Mouse (Mus musculus): ENCODE data around the gene Gng4. TPM values are rescaled to one million over a fixed set of nuclear protein-coding genes. Genes with fewer than 3 reads are reported as not detected.
"Not testable (repeated sequence)": the region's sequence is repeated elsewhere in the genome, so short reads cannot be mapped to it uniquely, and the experiment has no call there.

Gng4 gene
- polyA plus RNA-seq, 1 experiment from 2014 or later: 2.7 TPM

DNA sequence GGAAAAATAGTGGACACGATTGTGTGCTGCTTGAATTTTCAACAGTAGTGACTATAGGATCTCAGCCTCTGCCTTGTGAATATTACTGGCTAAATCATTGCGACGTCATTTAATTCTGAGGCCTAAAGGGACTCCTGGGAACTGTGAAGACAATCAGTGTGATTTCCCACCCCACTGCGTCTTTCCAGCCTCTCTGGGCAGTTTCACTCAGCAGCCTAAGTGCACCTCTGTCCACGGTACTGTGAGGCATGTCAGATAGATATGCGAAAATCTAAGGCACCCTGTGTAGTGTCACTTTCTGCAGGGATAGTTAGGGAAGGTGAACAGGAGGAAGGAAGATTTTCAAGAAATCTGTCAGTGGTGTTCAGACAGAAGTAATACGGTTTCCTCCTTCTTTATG is 563 bp upstream of the Gng4 start:
- no peak overlapping the region for H3K4me2 ChIP-seq (ENCODE audit: low read depth, low read length)

DNA sequence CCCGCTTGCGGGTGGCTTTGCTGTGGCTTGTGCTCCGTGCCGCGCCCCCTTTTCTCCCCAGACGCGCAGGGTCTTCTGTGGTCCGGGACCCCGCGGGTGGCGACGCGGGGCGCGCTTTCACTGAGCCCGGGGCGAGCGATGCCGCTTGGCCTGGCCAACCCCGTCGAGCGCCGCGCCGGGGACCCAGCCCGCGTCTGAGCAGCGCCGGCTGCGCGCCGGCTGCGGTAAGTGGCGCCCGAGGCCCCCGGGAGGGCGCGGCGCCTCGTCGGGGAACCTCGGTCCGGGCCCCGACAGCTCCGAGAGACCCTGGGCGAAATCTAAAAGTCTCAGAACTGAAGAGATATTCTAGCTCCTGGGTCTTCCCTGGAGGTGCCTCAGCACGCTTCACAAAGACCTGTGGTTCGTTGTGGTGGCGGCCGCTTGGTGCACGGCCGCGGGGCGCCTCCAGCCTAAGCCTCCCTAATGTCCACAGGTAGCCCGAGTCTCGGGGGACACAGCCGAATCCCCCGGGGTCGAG is 619 bp downstream of the Gng4 start:
- H3K9me3 ChIP-seq (replicated peaks; ENCODE audit: control insufficient read depth, low read length): no peaks in the 10 kb centered on the region
- peaks cover 10% of the 10 kb centered on the region for H3K4me1 ChIP-seq (ENCODE audit: control insufficient read depth, insufficient read depth, low read length)
- ATAC-seq (ENCODE audit: insufficient read depth, low FRiP score): peak; percentile 56; the same call in 1 of the 2 replicates
- H3K27ac ChIP-seq (ENCODE audit: low read length): no peak overlapping the region
- no peaks in the 10 kb centered on the region for H3K36me3 ChIP-seq (ENCODE audit: control insufficient read depth, insufficient read depth, low read length)
- peak overlapping the region; percentile 99 for H3K4me2 ChIP-seq (ENCODE audit: low read depth, low read length)
- WGBS: 1% methylated on average over 58 of the region's 59 CpGs
- peak overlapping the region; percentile 60 for H3K9ac ChIP-seq (ENCODE audit: low read length)
- peak overlapping the region; percentile 62 for H3K4me3 ChIP-seq (replicated peaks; ENCODE audit: low read length)
- H3K27me3 ChIP-seq (ENCODE audit: control insufficient read depth, insufficient read depth, low read length): peaks cover 28% of the 10 kb centered on the region

More for the DNA sequence above, 563 bp upstream of the Gng4 start:
- no peaks in the 10 kb centered on the region for H3K36me3 ChIP-seq (ENCODE audit: control insufficient read depth, insufficient read depth, low read length)
- H3K9me3 ChIP-seq (replicated peaks; ENCODE audit: control insufficient read depth, low read length): no peaks in the 10 kb centered on the region
- ATAC-seq (ENCODE audit: insufficient read depth, low FRiP score): no peak
- H3K27me3 ChIP-seq (ENCODE audit: control insufficient read depth, insufficient read depth, low read length): peaks cover 28% of the 10 kb centered on the region
- no peak overlapping the region for H3K4me3 ChIP-seq (replicated peaks; ENCODE audit: low read length)
- H3K9ac ChIP-seq (ENCODE audit: low read length): no peak overlapping the region
- peaks cover 10% of the 10 kb centered on the region for H3K4me1 ChIP-seq (ENCODE audit: control insufficient read depth, insufficient read depth, low read length)
- no peak overlapping the region for H3K27ac ChIP-seq (ENCODE audit: low read length)
- WGBS: 44% methylated on average over 7 of the region's 7 CpGs

DNA sequence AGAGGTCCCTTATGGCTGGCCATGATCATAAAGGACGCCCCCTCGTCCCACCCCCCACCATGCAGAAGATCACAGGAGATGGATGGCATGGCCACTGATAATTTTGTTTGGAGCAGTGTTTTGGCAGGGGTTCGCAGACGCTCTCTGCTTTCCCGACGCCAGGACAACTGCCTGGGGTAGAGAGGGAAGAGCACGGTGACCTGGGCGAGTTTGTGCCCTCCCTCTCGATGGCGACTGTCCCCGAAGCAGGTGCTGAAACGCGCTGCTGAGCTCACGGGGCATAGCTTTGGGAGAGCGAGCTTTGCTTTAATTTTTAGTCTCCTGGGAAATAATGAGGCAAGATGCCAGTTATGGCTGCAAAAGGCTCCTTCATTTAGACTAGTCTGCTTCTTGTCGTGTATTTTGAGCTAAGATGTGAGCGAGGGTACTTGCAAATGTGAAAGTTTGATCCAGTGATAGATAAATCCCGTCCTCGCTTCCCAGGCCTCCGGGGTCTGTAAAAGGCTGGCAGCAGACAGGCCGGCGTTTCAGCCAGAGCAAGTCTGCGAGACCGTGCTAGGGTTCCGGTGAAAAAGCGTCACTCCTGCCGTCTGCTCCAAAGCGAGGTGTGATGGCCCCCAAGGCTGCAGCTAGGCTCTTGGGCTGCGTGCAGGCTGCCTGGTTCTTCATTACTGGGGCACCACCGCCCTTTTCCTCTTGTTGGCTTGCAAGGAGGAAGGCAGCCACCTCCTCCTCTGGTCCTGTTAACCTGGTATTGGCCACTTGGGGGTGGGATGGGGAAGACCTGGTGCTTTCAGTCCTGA is 1.3 kb downstream of the Gng4 start:
- Histone ChIP-seq H3K4me2 (ENCODE audit: low read depth, low read length) (peak overlapping the region; percentile 99), H3K9me3 (replicated peaks; ENCODE audit: control insufficient read depth, low read length) (no peaks in the 10 kb centered on the region), H3K27me3 (ENCODE audit: control insufficient read depth, insufficient read depth, low read length) (peaks cover 28% of the 10 kb centered on the region), H3K36me3 (ENCODE audit: control insufficient read depth, insufficient read depth, low read length) (no peaks in the 10 kb centered on the region), H3K4me1 (ENCODE audit: control insufficient read depth, insufficient read depth, low read length) (peaks cover 10% of the 10 kb centered on the region), H3K9ac (ENCODE audit: low read length) (peak overlapping the region; percentile 60; the same call in 1 of the 2 replicates), H3K4me3 (replicated peaks; ENCODE audit: low read length) (peak overlapping the region; percentile 62), H3K27ac (ENCODE audit: low read length) (no peak overlapping the region)
- ATAC-seq (ENCODE audit: insufficient read depth, low FRiP score): no peak
- WGBS: 3% methylated on average over 30 of the region's 30 CpGs

DNA sequence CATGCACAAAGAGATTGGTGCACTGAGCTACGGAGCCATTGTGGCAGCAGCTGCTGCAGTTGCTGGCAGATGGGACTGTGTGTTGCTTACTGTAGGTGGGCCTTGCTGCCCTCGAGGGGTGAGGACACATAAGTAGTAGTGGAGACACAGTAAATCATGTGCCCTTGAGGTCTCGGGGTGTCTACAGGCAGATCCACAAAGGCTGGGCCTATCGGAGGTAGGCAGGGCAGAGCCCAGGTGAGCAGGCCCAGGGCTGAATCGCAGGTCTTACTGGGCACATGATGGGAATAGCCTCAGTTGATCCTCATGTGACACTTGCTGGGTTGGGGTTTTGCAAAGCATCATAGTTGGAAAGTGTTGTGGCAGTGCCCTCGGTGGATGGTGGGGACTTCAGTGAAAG is 3.1 kb downstream of the Gng4 start:
- peaks cover 10% of the 10 kb centered on the region for H3K4me1 ChIP-seq (ENCODE audit: control insufficient read depth, insufficient read depth, low read length)
- H3K27ac ChIP-seq (ENCODE audit: low read length): no peak overlapping the region
- no peaks in the 10 kb centered on the region for H3K9me3 ChIP-seq (replicated peaks; ENCODE audit: control insufficient read depth, low read length)
- no peak for ATAC-seq (ENCODE audit: insufficient read depth, low FRiP score)
- H3K4me3 ChIP-seq (replicated peaks; ENCODE audit: low read length): no peak overlapping the region
- H3K4me2 ChIP-seq (ENCODE audit: low read depth, low read length): no peak overlapping the region
- H3K9ac ChIP-seq (ENCODE audit: low read length): no peak overlapping the region
- H3K36me3 ChIP-seq (ENCODE audit: control insufficient read depth, insufficient read depth, low read length): no peaks in the 10 kb centered on the region
- H3K27me3 ChIP-seq (ENCODE audit: control insufficient read depth, insufficient read depth, low read length): peaks cover 28% of the 10 kb centered on the region
- WGBS: 88% methylated on average over 6 of the region's 6 CpGs

DNA sequence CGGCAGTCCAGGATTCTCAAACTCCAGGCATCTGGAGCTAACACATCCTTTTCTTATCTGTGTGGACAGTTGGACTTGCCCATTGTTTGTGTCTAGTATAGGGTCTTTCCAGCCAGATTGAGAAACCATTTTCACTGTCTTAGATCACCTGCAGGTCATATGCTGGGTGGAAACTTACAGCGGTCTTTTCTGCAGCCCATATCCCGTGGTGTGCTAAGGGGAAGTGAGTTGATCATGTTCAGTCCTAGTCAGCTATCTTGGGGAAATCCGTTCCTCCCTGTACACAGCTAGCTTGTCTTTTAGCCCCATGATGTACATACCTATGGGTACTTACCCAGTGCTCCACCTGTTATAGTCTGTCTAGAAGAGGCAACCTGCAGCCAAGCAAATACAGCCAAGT is 4.2 kb downstream of the Gng4 start:
- H3K9me3 ChIP-seq (replicated peaks; ENCODE audit: control insufficient read depth, low read length): no peaks in the 10 kb centered on the region
- H3K36me3 ChIP-seq (ENCODE audit: control insufficient read depth, insufficient read depth, low read length): no peaks in the 10 kb centered on the region
- peaks cover 10% of the 10 kb centered on the region for H3K4me1 ChIP-seq (ENCODE audit: control insufficient read depth, insufficient read depth, low read length)
- peaks cover 23% of the 10 kb centered on the region for H3K27me3 ChIP-seq (ENCODE audit: control insufficient read depth, insufficient read depth, low read length)
- no peak overlapping the region for H3K27ac ChIP-seq (ENCODE audit: low read length)
- no peak overlapping the region for H3K4me3 ChIP-seq (replicated peaks; ENCODE audit: low read length)
- no peak overlapping the region for H3K4me2 ChIP-seq (ENCODE audit: low read depth, low read length)
- 86% methylated on average over 4 of the region's 4 CpGs for WGBS
- H3K9ac ChIP-seq (ENCODE audit: low read length): no peak overlapping the region
- ATAC-seq (ENCODE audit: insufficient read depth, low FRiP score): no peak

DNA sequence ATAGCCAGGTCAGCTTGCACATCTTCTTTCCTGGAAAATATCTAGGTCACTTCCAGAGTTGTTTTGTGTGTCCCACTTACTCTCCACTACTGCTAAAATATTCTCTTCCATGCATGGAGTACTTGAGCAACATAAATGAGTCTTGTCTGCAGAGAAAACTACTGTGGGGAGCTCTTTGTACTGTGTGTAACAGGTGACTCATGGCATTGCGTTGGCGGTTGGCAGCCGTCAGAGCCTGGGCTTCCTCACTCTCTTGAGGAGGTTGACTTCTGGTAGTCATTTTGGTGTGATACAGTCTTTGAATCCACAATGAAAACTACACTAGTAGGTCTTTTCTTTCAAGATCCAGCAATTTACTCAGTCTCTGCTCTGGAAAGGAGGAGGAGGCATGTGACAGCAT is 8.1 kb downstream of the Gng4 start:
- no peak for ATAC-seq (ENCODE audit: insufficient read depth, low FRiP score)
- Histone ChIP-seq H3K4me1 (ENCODE audit: control insufficient read depth, insufficient read depth, low read length) (no peaks in the 10 kb centered on the region), H3K36me3 (ENCODE audit: control insufficient read depth, insufficient read depth, low read length) (no peaks in the 10 kb centered on the region), H3K9me3 (replicated peaks; ENCODE audit: control insufficient read depth, low read length) (no peaks in the 10 kb centered on the region), H3K27me3 (ENCODE audit: control insufficient read depth, insufficient read depth, low read length) (no peaks in the 10 kb centered on the region), H3K27ac (ENCODE audit: low read length) (no peak overlapping the region), H3K4me2 (ENCODE audit: low read depth, low read length) (no peak overlapping the region), H3K9ac (ENCODE audit: low read length) (no peak overlapping the region), H3K4me3 (replicated peaks; ENCODE audit: low read length) (no peak overlapping the region)
- WGBS: 82% methylated on average over 3 of the region's 3 CpGs

DNA sequence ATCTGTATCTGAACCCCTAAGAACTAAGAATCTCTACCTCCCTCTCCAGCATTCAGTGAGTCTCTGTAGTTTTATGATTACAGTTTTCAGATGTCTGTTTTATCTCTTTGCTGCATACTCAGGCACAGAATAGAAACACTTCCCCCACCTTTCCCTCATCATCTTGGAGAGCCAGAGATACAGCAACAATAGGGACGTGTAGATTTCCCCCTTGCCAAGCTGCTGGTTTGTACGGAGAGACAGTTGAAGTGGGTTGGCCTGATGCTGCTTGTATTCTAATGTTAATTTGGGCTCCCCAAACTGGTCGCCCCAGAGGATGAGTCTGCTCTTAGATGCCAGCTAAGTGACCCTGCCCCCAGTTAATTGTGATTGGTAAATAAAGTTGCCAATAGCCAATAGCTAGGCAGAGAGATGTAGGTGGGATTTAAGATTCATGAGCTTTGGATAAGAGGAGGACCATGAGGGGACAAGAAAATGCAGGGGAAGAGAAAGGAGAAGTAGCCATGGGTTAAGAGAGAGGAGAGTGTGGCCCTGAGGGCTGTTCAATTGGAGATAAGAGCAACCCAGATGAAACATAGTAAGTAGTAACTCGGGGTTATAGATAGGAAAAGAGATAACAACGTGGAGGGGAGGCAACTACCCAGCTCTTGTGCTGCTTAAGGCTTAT is 11.4 kb downstream of the Gng4 start:
- no peaks in the 10 kb centered on the region for H3K4me1 ChIP-seq (ENCODE audit: control insufficient read depth, insufficient read depth, low read length)
- no peak overlapping the region for H3K9ac ChIP-seq (ENCODE audit: low read length)
- H3K9me3 ChIP-seq (replicated peaks; ENCODE audit: control insufficient read depth, low read length): no peaks in the 10 kb centered on the region
- H3K27ac ChIP-seq (ENCODE audit: low read length): no peak overlapping the region
- no peaks in the 10 kb centered on the region for H3K36me3 ChIP-seq (ENCODE audit: control insufficient read depth, insufficient read depth, low read length)
- H3K27me3 ChIP-seq (ENCODE audit: control insufficient read depth, insufficient read depth, low read length): no peaks in the 10 kb centered on the region
- no peak for ATAC-seq (ENCODE audit: insufficient read depth, low FRiP score)
- no peak overlapping the region for H3K4me3 ChIP-seq (replicated peaks; ENCODE audit: low read length)
- 27% methylated on average over 5 of the region's 5 CpGs for WGBS
- H3K4me2 ChIP-seq (ENCODE audit: low read depth, low read length): no peak overlapping the region

DNA sequence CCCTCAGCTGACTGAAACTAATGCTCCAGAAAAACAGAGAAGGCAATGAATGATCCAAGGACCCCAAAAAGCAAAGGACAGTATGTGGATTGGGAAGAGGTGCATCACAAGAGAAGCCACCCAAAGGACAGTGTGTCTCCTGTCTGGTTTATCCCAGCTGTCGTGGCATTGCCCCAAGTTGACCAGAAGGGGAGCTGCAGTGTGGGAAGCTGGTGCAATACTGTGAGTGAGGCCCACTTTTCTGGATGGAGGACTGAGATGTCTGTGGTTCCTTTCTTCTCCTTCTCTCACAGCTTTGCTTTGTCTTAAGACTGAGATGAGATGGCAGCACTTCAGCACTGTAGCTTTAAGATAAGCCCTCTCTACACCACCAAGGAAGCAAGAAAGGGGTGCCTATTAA is 12.2 kb downstream of the Gng4 start:
- Histone ChIP-seq H3K27me3 (ENCODE audit: control insufficient read depth, insufficient read depth, low read length) (no peaks in the 10 kb centered on the region), H3K4me1 (ENCODE audit: control insufficient read depth, insufficient read depth, low read length) (no peaks in the 10 kb centered on the region), H3K27ac (ENCODE audit: low read length) (no peak overlapping the region), H3K4me2 (ENCODE audit: low read depth, low read length) (no peak overlapping the region), H3K36me3 (ENCODE audit: control insufficient read depth, insufficient read depth, low read length) (no peaks in the 10 kb centered on the region), H3K9me3 (replicated peaks; ENCODE audit: control insufficient read depth, low read length) (no peaks in the 10 kb centered on the region), H3K4me3 (replicated peaks; ENCODE audit: low read length) (no peak overlapping the region), H3K9ac (ENCODE audit: low read length) (no peak overlapping the region)
- WGBS: 84% methylated on average over 1 of the region's 1 CpGs
- ATAC-seq (ENCODE audit: insufficient read depth, low FRiP score): no peak

DNA sequence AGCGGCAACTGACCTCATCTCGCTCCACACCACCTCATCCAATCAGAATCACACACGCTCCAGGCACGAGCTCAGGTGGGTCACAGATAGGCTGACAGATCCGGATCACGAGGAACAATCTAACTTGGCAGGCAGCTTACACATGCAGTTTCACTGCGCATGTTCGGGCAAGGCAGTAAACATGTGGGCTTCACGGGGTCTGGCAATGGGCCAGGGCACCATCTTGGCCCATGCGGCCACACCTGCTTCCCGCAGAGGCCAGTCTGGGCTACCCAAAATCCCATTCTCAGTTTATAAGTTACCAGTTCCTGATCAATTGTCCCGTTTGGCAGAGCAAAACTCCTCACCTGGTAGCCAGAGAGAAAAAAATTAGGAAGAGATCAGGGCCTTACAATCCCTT is 14.0 kb downstream of the Gng4 start:
- not testable (repeated sequence) for H3K27me3 ChIP-seq (ENCODE audit: control insufficient read depth, insufficient read depth, low read length); H3K9ac ChIP-seq (ENCODE audit: low read length); ATAC-seq (ENCODE audit: insufficient read depth, low FRiP score); H3K4me3 ChIP-seq (replicated peaks; ENCODE audit: low read length); H3K36me3 ChIP-seq (ENCODE audit: control insufficient read depth, insufficient read depth, low read length); H3K9me3 ChIP-seq (replicated peaks; ENCODE audit: control insufficient read depth, low read length); H3K27ac ChIP-seq (ENCODE audit: low read length); H3K4me2 ChIP-seq (ENCODE audit: low read depth, low read length); H3K4me1 ChIP-seq (ENCODE audit: control insufficient read depth, insufficient read depth, low read length)
- 92% methylated on average over 12 of the region's 12 CpGs for WGBS
